Mouse (Mus musculus): ENCODE results near the gene Fgf18. TPM values are rescaled to one million over a fixed set of nuclear protein-coding genes. Genes with fewer than 3 reads are reported as not detected.

Gene Fgf18
- polyA plus RNA-seq, 1 experiment: not detected

DNA sequence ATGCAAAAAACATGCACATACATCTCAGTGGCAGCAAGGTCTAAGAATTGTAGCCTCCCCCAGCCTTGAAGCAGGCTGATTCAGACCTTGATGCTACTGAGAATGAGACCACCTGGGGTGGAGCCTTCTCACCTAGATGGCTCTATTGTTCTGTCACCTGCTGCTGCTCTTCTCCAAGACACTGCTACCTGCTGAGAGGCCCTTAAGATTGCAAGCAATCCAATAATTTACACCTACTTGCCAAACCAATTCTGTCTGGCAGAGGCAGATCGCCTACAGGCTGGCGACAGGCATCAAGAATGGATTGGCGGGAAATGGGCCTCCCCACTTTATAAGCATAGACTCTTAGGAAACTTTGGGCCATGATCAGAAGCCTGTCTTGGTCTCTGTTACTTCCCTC lies 39.7 kb downstream of the Fgf18 start:
- TF ChIP-seq TAL1 (IDR thresholded peaks at IDR 0.05; ENCODE audit: low read length): no peak
- no peak for TF ChIP-seq GATA1 (IDR thresholded peaks at IDR 0.05; ENCODE audit: low read length)
- Histone ChIP-seq H3K4me3 (replicated peaks) (no peak overlapping the region), H3K27me3 (ENCODE audit: control insufficient read depth) (no peaks in the 10 kb centered on the region; the same call in 1 of the 2 replicates), H3K9me3 (ENCODE audit: control insufficient read depth, low read length) (no peaks in the 10 kb centered on the region), H3K4me1 (ENCODE audit: control insufficient read depth) (no peaks in the 10 kb centered on the region), H3K36me3 (ENCODE audit: control insufficient read depth) (no peaks in the 10 kb centered on the region)

DNA sequence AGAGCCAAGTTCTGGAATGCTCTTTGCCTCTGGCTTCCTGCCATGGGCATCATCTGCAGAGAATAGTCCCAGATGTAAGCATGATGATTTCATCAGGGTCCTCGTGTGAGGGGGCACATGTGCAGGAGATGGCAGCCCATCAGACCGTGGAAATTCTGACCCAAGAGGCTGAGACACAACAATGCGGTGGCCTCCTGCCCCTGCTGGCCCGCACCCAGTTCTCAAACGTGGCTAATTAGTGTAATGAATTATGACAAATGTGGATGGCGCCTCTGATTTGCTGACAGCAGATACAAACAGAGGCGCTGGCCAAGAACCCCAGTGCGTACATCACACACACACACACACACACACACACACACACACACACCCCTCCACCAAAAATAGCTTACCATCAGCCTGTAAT lies 42.3 kb downstream of the Fgf18 start:
- H3K4me3 ChIP-seq (replicated peaks): no peak overlapping the region
- H3K36me3 ChIP-seq (ENCODE audit: control insufficient read depth): no peaks in the 10 kb centered on the region
- no peaks in the 10 kb centered on the region for H3K4me1 ChIP-seq (ENCODE audit: control insufficient read depth)
- H3K27me3 ChIP-seq (ENCODE audit: control insufficient read depth): no peaks in the 10 kb centered on the region; the same call in 1 of the 2 replicates
- TF ChIP-seq TAL1 (IDR thresholded peaks at IDR 0.05; ENCODE audit: low read length) (no peak), GATA1 (IDR thresholded peaks at IDR 0.05; ENCODE audit: low read length) (no peak)
- no peaks in the 10 kb centered on the region for H3K9me3 ChIP-seq (ENCODE audit: control insufficient read depth, low read length)

DNA sequence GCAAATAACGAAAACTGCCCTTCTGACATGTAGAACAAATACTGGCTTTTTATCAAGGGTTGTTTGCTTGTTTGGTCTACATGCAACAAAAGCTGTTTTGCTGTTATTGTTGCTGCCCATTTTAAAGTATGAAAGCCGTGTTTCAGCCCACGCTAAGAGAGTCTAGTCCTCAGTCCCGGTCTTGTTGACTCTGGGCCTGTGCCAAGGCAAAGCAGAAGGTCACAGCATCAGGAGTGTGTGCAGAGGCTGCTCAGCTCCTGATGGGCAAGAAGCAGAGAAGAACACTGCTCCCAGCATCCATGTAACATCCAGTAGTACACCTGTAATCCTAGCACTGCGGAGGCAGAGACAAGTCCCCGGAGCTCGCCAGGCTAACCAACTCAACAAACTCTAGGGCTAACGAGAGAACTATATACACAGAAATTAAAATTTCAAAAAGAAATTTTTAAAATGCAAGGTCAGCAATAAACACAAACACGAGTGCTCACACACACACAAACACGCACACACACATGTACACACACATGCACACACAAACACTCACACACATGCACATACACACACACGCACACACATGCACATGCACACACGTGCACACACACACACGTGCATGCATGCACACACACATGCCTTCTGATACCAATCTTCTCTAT lies 43.8 kb downstream of the Fgf18 start:
- Histone ChIP-seq H3K36me3 (ENCODE audit: control insufficient read depth) (no peaks in the 10 kb centered on the region), H3K4me3 (replicated peaks) (no peak overlapping the region), H3K4me1 (ENCODE audit: control insufficient read depth) (no peaks in the 10 kb centered on the region), H3K9me3 (ENCODE audit: control insufficient read depth, low read length) (no peaks in the 10 kb centered on the region), H3K27me3 (ENCODE audit: control insufficient read depth) (no peaks in the 10 kb centered on the region; the same call in 1 of the 2 replicates)
- TF ChIP-seq GATA1 (IDR thresholded peaks at IDR 0.05; ENCODE audit: low read length) (no peak), TAL1 (IDR thresholded peaks at IDR 0.05; ENCODE audit: low read length) (no peak)

DNA sequence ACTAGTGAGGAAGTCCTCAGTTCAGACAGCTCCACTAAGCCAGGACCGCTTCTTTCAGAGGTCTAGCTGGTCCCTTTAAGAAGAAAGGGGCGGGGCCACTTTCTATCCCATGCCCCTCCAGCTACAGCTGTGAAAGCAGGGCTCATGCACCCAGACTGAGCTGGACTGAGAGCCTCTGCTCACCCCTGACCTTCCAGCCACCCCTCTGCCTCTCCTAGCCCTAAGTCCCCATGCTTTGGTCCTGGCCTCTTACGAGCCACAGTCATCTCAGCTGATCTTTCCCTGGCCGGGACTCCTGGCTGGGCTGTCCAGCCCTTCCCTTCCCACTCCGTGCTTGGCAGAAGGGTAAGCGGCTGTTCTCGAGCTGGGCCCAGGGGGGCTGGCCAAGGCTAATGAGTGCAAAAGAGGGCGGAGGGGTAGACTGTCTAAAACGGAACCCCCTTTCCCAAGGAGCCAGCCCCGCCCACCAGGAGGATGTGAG lies 47.1 kb downstream of the Fgf18 start:
- H3K27me3 ChIP-seq (ENCODE audit: control insufficient read depth): no peaks in the 10 kb centered on the region
- no peaks in the 10 kb centered on the region for H3K36me3 ChIP-seq (ENCODE audit: control insufficient read depth)
- H3K4me3 ChIP-seq (replicated peaks): no peak overlapping the region
- TF ChIP-seq GATA1 (IDR thresholded peaks at IDR 0.05; ENCODE audit: low read length): no peak
- no peak for TF ChIP-seq TAL1 (IDR thresholded peaks at IDR 0.05; ENCODE audit: low read length)
- no peaks in the 10 kb centered on the region for H3K9me3 ChIP-seq (ENCODE audit: control insufficient read depth, low read length)
- no peaks in the 10 kb centered on the region for H3K4me1 ChIP-seq (ENCODE audit: control insufficient read depth)

DNA sequence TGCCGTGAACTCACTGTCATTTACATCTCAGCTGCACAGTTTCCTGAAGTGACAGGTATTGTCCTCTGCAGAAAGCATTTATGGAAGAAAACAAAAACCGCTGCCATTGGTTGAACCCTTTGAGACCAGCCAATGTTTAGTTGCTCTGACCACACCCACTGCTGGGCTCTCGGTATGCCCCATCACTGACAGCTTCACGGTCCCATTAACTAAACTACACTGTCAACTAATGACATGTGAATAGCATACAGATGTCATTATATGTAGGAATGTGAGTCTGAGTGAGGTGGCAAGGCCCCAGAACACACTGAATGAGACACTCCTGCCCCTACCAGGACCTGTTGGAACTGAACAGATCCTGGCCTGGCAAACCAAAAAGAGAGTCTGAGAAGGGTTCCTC lies 47.8 kb downstream of the Fgf18 start:
- Histone ChIP-seq H3K27me3 (ENCODE audit: control insufficient read depth) (no peaks in the 10 kb centered on the region), H3K4me3 (replicated peaks) (no peak overlapping the region), H3K36me3 (ENCODE audit: control insufficient read depth) (no peaks in the 10 kb centered on the region), H3K4me1 (ENCODE audit: control insufficient read depth) (no peaks in the 10 kb centered on the region), H3K9me3 (ENCODE audit: control insufficient read depth, low read length) (no peaks in the 10 kb centered on the region)
- TF ChIP-seq TAL1 (IDR thresholded peaks at IDR 0.05; ENCODE audit: low read length) (no peak), GATA1 (IDR thresholded peaks at IDR 0.05; ENCODE audit: low read length) (no peak)

DNA sequence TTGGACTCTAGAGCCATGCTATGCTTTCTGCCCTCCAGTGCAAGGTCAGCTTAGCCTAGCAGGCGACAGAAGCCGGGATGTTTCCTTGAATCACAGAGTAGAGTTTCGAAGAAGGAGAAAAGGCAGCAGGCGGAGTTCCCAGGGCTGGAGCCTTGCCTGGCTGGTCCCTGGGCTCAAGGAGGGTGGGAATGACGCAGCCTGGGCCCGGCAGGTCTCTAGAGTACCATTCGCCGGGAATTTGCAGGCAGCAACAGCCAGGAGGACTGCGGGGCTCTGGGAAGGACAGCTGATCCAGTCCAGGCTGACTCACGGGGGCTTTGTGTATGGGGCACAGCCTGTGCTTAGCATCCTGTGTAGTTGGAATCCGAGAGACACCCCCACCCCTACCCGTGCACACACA lies 48.8 kb downstream of the Fgf18 start:
- Histone ChIP-seq H3K4me3 (replicated peaks) (no peak overlapping the region), H3K36me3 (ENCODE audit: control insufficient read depth) (no peaks in the 10 kb centered on the region), H3K27me3 (ENCODE audit: control insufficient read depth) (no peaks in the 10 kb centered on the region), H3K4me1 (ENCODE audit: control insufficient read depth) (no peaks in the 10 kb centered on the region), H3K9me3 (ENCODE audit: control insufficient read depth, low read length) (no peaks in the 10 kb centered on the region)
- no peak for TF ChIP-seq GATA1 (IDR thresholded peaks at IDR 0.05; ENCODE audit: low read length)
- TF ChIP-seq TAL1 (IDR thresholded peaks at IDR 0.05; ENCODE audit: low read length): no peak

DNA sequence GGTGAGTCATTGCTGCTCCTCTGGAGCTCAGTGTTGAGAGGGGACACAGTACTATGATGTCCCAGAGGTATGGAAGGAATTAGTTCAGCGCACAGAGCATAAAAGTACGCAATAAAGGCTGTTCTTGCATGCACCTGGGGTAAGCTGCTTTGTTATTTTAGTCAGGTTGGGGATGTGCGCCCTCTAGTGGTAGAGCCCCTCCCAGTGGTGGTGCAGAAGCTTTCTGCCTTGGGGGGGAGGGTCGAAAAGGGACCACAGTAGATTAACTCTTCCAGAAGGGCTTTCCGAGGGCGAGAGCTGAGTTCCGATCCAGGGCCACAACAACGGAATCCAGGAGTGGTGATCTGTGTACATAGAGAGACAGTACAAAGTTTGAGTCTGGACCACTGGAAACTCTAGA lies 49.3 kb downstream of the Fgf18 start:
- no peaks in the 10 kb centered on the region for H3K27me3 ChIP-seq (ENCODE audit: control insufficient read depth)
- no peaks in the 10 kb centered on the region for H3K36me3 ChIP-seq (ENCODE audit: control insufficient read depth)
- no peaks in the 10 kb centered on the region for H3K9me3 ChIP-seq (ENCODE audit: control insufficient read depth, low read length)
- no peak overlapping the region for H3K4me3 ChIP-seq (replicated peaks)
- H3K4me1 ChIP-seq (ENCODE audit: control insufficient read depth): no peaks in the 10 kb centered on the region
- TF ChIP-seq GATA1 (IDR thresholded peaks at IDR 0.05; ENCODE audit: low read length) (no peak), TAL1 (IDR thresholded peaks at IDR 0.05; ENCODE audit: low read length) (no peak)

DNA sequence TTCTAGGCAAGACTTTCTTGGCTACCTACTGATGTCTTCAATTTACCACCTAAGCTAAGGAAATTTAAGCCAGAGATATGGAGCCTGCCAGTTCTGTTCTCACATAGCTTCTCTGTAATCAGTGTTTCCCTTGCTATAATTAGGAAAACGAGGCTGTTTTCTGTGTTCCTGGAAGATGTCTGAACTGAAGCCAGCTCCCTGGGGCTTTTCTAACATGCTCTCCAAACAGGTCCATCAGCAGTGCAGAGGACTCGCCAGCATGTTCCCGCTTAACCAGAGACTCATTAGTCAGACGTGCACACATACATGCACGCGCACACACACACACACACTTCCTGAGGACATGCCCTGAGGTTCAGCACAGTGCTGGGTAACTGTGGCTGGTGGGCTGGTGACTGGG lies 57.3 kb downstream of the Fgf18 start:
- Histone ChIP-seq H3K27me3 (ENCODE audit: control insufficient read depth) (no peaks in the 10 kb centered on the region), H3K4me3 (replicated peaks) (no peak overlapping the region), H3K4me1 (ENCODE audit: control insufficient read depth) (no peaks in the 10 kb centered on the region), H3K9me3 (ENCODE audit: control insufficient read depth, low read length) (no peaks in the 10 kb centered on the region), H3K36me3 (ENCODE audit: control insufficient read depth) (no peaks in the 10 kb centered on the region)
- TF ChIP-seq GATA1 (IDR thresholded peaks at IDR 0.05; ENCODE audit: low read length): no peak
- TF ChIP-seq TAL1 (IDR thresholded peaks at IDR 0.05; ENCODE audit: low read length): no peak

DNA sequence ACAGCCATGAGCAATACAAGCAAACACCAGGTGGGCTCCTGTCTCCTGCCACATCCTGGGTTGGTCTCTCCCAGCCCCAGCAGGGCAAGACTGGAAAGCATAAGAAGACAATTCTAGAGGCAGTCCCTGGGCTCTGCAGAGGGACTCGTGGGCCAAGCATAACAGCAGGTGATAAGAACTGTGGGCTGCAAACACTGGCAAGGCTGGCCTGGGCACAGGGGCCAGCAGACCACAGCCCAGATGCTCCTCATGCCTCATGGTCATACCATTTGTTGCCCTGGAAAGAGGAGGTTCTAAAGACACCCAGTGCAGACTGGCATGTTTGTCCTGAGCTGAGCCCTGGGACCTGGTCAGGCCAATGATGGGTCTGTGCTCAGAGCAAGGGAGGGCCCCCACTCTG lies 59.0 kb downstream of the Fgf18 start:
- Histone ChIP-seq H3K4me1 (ENCODE audit: control insufficient read depth) (no peaks in the 10 kb centered on the region), H3K9me3 (ENCODE audit: control insufficient read depth, low read length) (no peaks in the 10 kb centered on the region), H3K36me3 (ENCODE audit: control insufficient read depth) (no peaks in the 10 kb centered on the region), H3K4me3 (replicated peaks) (no peak overlapping the region), H3K27me3 (ENCODE audit: control insufficient read depth) (no peaks in the 10 kb centered on the region)
- TF ChIP-seq TAL1 (IDR thresholded peaks at IDR 0.05; ENCODE audit: low read length): no peak
- no peak for TF ChIP-seq GATA1 (IDR thresholded peaks at IDR 0.05; ENCODE audit: low read length)

DNA sequence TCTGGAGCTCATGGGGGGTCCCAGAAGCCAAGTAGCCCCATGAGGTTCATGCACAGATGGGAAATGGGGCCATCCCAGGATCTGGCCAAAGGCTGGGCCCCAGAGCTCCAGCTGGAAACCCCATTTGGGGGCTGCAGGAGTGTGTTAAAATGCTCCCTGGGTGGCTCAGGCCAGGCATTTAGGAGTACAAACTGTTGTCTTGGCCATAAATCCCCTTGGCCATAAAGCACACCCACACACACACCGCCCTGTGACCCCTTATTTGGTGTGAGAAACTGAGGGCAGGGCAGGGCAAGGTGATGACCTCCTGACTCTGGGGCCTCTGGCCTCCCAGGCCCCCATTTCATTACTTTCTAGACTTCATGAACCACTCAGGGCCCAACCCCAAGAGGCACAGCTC lies 61.2 kb downstream of the Fgf18 start:
- Histone ChIP-seq H3K4me1 (ENCODE audit: control insufficient read depth) (no peaks in the 10 kb centered on the region), H3K9me3 (ENCODE audit: control insufficient read depth, low read length) (no peaks in the 10 kb centered on the region), H3K36me3 (ENCODE audit: control insufficient read depth) (no peaks in the 10 kb centered on the region), H3K27me3 (ENCODE audit: control insufficient read depth) (no peaks in the 10 kb centered on the region), H3K4me3 (replicated peaks) (no peak overlapping the region)
- TF ChIP-seq GATA1 (IDR thresholded peaks at IDR 0.05; ENCODE audit: low read length) (no peak), TAL1 (IDR thresholded peaks at IDR 0.05; ENCODE audit: low read length) (no peak)
